Mouse (Mus musculus): ENCODE results near the gene Etv6. TPM values are rescaled to one million over a fixed set of nuclear protein-coding genes. Genes with fewer than 3 reads are reported as not detected.
A peak's percentile ranks its signal among the peaks of the same experiment; 100 is the strongest.

The Etv6 gene
- polyA plus RNA-seq, 1 experiment: 25.8 TPM

- Histone ChIP-seq H3K4me1 (ENCODE audit: control insufficient read depth, insufficient read depth, low read length) (no peaks in the 10 kb centered on the region; the same call in 1 of the 2 replicates), H3K27ac (ENCODE audit: insufficient read depth, low read length) (no peak overlapping the region), H3K4me3 (ENCODE audit: insufficient read depth, low read length) (no peak overlapping the region)
- TF ChIP-seq CTCF (IDR thresholded peaks at IDR 0.05; ENCODE audit: borderline replicate concordance, insufficient read depth, low read length) (no peak), POLR2A (IDR thresholded peaks at IDR 0.05; ENCODE audit: low read depth, low read length) (no peak)
Measured at GRCm38 (mm10) chr6:134127996-134128395, 92.5 kb downstream of the Etv6 start.

- TF ChIP-seq POLR2A (IDR thresholded peaks at IDR 0.05; ENCODE audit: low read depth, low read length) (no peak), CTCF (IDR thresholded peaks at IDR 0.05; ENCODE audit: borderline replicate concordance, insufficient read depth, low read length) (no peak)
- Histone ChIP-seq H3K4me1 (ENCODE audit: control insufficient read depth, insufficient read depth, low read length) (no peaks in the 10 kb centered on the region; the same call in 1 of the 2 replicates), H3K4me3 (ENCODE audit: insufficient read depth, low read length) (no peak overlapping the region), H3K27ac (ENCODE audit: insufficient read depth, low read length) (no peak overlapping the region)
Measured at GRCm38 (mm10) chr6:134128594-134128993, 93.1 kb downstream of the Etv6 start.

- no peak overlapping the region for H3K4me3 ChIP-seq (ENCODE audit: insufficient read depth, low read length)
- no peak for TF ChIP-seq CTCF (IDR thresholded peaks at IDR 0.05; ENCODE audit: borderline replicate concordance, insufficient read depth, low read length)
- TF ChIP-seq POLR2A (IDR thresholded peaks at IDR 0.05; ENCODE audit: low read depth, low read length): no peak
- H3K27ac ChIP-seq (ENCODE audit: insufficient read depth, low read length): no peak overlapping the region
Measured at GRCm38 (mm10) chr6:134129848-134130247, 94.3 kb downstream of the Etv6 start.

GRCm38 (mm10) chr6:134130816-134131215, 95.3 kb downstream of the Etv6 start:
- no peak overlapping the region for H3K27ac ChIP-seq (ENCODE audit: insufficient read depth, low read length)
- no peaks in the 10 kb centered on the region; the same call in 1 of the 2 replicates for H3K4me1 ChIP-seq (ENCODE audit: control insufficient read depth, insufficient read depth, low read length)
- no peak for TF ChIP-seq POLR2A (IDR thresholded peaks at IDR 0.05; ENCODE audit: low read depth, low read length)
- TF ChIP-seq CTCF (IDR thresholded peaks at IDR 0.05; ENCODE audit: borderline replicate concordance, insufficient read depth, low read length): no peak
- no peak overlapping the region for H3K4me3 ChIP-seq (ENCODE audit: insufficient read depth, low read length)

More at GRCm38 (mm10) chr6:134129848-134130247, 94.3 kb downstream of the Etv6 start:
- H3K4me1 ChIP-seq (ENCODE audit: control insufficient read depth, insufficient read depth, low read length): no peaks in the 10 kb centered on the region; the same call in 1 of the 2 replicates

- TF ChIP-seq POLR2A (IDR thresholded peaks at IDR 0.05; ENCODE audit: low read depth, low read length) (no peak), CTCF (IDR thresholded peaks at IDR 0.05; ENCODE audit: borderline replicate concordance, insufficient read depth, low read length) (no peak)
- Histone ChIP-seq H3K27ac (ENCODE audit: insufficient read depth, low read length) (no peak overlapping the region), H3K4me3 (ENCODE audit: insufficient read depth, low read length) (no peak overlapping the region), H3K4me1 (ENCODE audit: control insufficient read depth, insufficient read depth, low read length) (no peaks in the 10 kb centered on the region; the same call in 1 of the 2 replicates)
Measured at GRCm38 (mm10) chr6:134131601-134132000, 96.1 kb downstream of the Etv6 start.

GRCm38 (mm10) chr6:134133756-134134155, 98.3 kb downstream of the Etv6 start:
- Histone ChIP-seq H3K4me1 (ENCODE audit: control insufficient read depth, insufficient read depth, low read length) (no peaks in the 10 kb centered on the region; the same call in 1 of the 2 replicates), H3K27ac (ENCODE audit: insufficient read depth, low read length) (no peak overlapping the region), H3K4me3 (ENCODE audit: insufficient read depth, low read length) (no peak overlapping the region)
- TF ChIP-seq POLR2A (IDR thresholded peaks at IDR 0.05; ENCODE audit: low read depth, low read length) (no peak), CTCF (IDR thresholded peaks at IDR 0.05; ENCODE audit: borderline replicate concordance, insufficient read depth, low read length) (no peak)

- Histone ChIP-seq H3K4me1 (ENCODE audit: control insufficient read depth, insufficient read depth, low read length) (no peaks in the 10 kb centered on the region; the same call in 1 of the 2 replicates), H3K27ac (ENCODE audit: insufficient read depth, low read length) (no peak overlapping the region), H3K4me3 (ENCODE audit: insufficient read depth, low read length) (no peak overlapping the region)
- TF ChIP-seq CTCF (IDR thresholded peaks at IDR 0.05; ENCODE audit: borderline replicate concordance, insufficient read depth, low read length) (no peak), POLR2A (IDR thresholded peaks at IDR 0.05; ENCODE audit: low read depth, low read length) (no peak)
Measured at GRCm38 (mm10) chr6:134134821-134135323, 99.4 kb downstream of the Etv6 start.

- Histone ChIP-seq H3K4me1 (ENCODE audit: control insufficient read depth, insufficient read depth, low read length) (no peaks in the 10 kb centered on the region; the same call in 1 of the 2 replicates), H3K4me3 (ENCODE audit: insufficient read depth, low read length) (no peak overlapping the region), H3K27ac (ENCODE audit: insufficient read depth, low read length) (no peak overlapping the region)
- TF ChIP-seq CTCF (IDR thresholded peaks at IDR 0.05; ENCODE audit: borderline replicate concordance, insufficient read depth, low read length) (no peak), POLR2A (IDR thresholded peaks at IDR 0.05; ENCODE audit: low read depth, low read length) (no peak)
Measured at GRCm38 (mm10) chr6:134136315-134136714, 100.8 kb downstream of the Etv6 start.

GRCm38 (mm10) chr6:134139359-134139758, 103.9 kb downstream of the Etv6 start:
- no peak for TF ChIP-seq POLR2A (IDR thresholded peaks at IDR 0.05; ENCODE audit: low read depth, low read length)
- TF ChIP-seq CTCF (IDR thresholded peaks at IDR 0.05; ENCODE audit: borderline replicate concordance, insufficient read depth, low read length): no peak
- no peak overlapping the region for H3K4me3 ChIP-seq (ENCODE audit: insufficient read depth, low read length)
- H3K27ac ChIP-seq (ENCODE audit: insufficient read depth, low read length): no peak overlapping the region
- H3K4me1 ChIP-seq (ENCODE audit: control insufficient read depth, insufficient read depth, low read length): peaks cover 10% of the 10 kb centered on the region

GRCm38 (mm10) chr6:134140718-134141615, 105.5 kb downstream of the Etv6 start:
- Histone ChIP-seq H3K27ac (ENCODE audit: insufficient read depth, low read length) (peak overlapping the region; percentile 24; the same call in 1 of the 2 replicates), H3K4me1 (ENCODE audit: control insufficient read depth, insufficient read depth, low read length) (peaks cover 10% of the 10 kb centered on the region), H3K4me3 (ENCODE audit: insufficient read depth, low read length) (no peak overlapping the region)
- TF ChIP-seq CTCF (IDR thresholded peaks at IDR 0.05; ENCODE audit: borderline replicate concordance, insufficient read depth, low read length): no peak
- TF ChIP-seq POLR2A (IDR thresholded peaks at IDR 0.05; ENCODE audit: low read depth, low read length): no peak
